Mouse (Mus musculus) lung, adult 18-20 months (tissue): ENCODE results near the gene Defa35.
"Not testable (repeated sequence)": the region's sequence is repeated elsewhere in the genome, so short reads cannot be mapped to it uniquely, and the experiment has no call there.

Experiments used
- DNase-seq, 2 experiments: peaks; one replicate each; pipeline ENCODE4 v3.0.0; 2022; ENCODE audit warnings: mixed read lengths in 2 of 2

Defa35 gene

GRCm38 (mm10) chr8:21064738-21065137, at the start of gene Defa35:
TSS of gene Defa35 (plus strand) at chr8:21065038.
- not testable (repeated sequence) for DNase-seq

GRCm38 (mm10) chr8:21025245-21025644, 39.6 kb upstream of the Defa35 start, which contains the start of gene Defa21:
TSS of gene Defa21 (plus strand) at chr8:21025545.
- DNase-seq: not testable (repeated sequence)

GRCm38 (mm10) chr8:21054747-21055146, 10.1 kb upstream of the Defa35 start, which contains the start of gene Defa23:
TSS of gene Defa23 (plus strand) at chr8:21055047.
- DNase-seq: not testable (repeated sequence)

GRCm38 (mm10) chr8:21084142-21084541, 19.3 kb downstream of the Defa35 start, which contains the start of gene Defa25:
TSS of gene Defa25 (plus strand) at chr8:21084442.
- not testable (repeated sequence) for DNase-seq

GRCm38 (mm10) chr8:21093106-21093505, 28.3 kb downstream of the Defa35 start:
- DNase-seq: no peak

- not testable (repeated sequence) for DNase-seq
Observed at GRCm38 (mm10) chr8:21095950-21096349, 31.1 kb downstream of the Defa35 start, which contains the start of gene Gm14851. TSS of gene Gm14851 (minus strand) at chr8:21096050.
